Mouse (Mus musculus) heart, adult 11 months (tissue): Measurements from ENCODE around the gene Gal3st2.
"Not testable (repeated sequence)": the region's sequence is repeated elsewhere in the genome, so short reads cannot be mapped to it uniquely, and the experiment has no call there.

ENCODE experiments used
- DNase-seq: peaks from one replicate; pipeline ENCODE4 v3.0.0; 2022

The Gal3st2 gene

DNA sequence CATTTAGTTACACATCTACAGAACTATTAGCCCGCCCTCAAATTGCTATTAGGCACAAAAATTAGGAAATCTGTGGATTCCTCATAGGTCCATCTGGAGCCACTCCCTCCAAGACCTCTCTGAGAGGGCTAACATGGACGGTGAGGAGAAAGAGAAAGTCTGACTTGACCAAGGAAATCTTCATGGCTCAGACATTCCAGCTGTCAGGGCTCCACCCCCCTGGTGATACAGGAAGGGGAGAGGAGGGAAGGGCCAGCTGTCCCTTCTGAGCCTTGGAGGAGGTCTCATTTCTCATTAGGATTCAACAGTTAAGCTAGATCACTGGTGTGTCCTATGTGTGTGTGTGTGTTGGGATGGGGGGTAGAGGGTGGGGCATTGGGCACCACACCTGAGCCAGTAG lies at the start of gene Gal3st2:
Gene Gal3st2 (plus strand): TSS at position 259 of the 400 bp plus-strand sequence.
- DNase-seq, result peak; percentile 76

DNA sequence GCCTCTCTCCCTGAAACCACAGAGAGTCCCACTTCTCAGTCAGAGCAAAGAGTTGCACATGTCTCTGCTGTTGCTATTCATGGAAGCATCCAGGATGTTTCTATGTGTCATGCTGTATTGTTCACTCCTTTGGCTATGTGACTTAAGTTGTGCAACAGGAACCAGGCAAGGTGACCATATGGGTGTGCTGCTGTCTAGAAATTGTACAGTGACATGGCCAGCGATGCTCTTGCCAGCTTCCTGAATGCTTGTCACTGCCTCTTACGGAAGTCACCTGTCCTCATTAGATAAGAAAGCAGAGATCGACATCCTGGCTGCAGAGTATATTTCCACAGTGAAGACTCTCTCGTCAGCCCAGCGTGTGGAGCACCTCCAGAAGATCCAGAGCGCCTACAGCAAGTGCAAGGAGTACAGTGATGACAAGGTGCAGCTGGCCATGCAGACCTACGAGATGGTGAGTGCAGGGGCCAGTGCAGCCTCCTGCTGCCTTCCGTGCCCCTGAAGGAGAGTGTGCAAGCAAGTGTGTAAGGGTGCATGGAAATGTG lies 49.5 kb upstream of the Gal3st2 start:
- no peak for DNase-seq

DNA sequence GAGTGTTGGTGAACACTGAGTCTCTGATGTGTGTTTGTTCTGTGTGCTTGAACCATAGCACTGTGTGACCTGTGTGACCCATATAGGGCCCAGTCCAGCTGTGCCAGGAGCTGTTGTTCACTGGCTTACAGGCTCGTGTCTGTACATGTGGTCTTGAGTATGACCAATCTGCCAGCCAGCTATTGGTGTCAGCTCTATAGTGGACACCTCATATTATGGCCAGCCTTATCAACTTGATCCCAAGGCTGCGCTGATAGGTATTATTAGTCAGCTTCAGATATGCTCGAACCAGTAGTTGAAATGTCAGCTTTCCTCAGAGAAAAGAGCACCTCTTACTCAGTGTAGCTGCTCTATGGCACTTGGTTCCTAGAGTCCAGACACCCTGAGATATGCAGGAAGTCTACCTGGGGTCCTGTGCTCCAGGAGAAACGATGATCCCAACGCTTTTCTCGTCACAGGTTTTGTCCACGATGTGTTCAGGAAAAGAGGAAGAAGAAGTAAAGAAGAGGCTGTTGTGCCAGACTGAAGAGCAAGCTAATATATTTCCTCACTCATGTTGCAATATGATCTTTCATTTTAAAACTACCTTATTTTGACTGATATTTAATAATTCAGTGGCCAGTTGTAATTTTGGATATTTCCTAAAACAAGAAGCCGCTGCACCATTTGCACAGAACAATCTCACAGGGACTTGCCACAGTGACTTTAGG lies 43.1 kb upstream of the Gal3st2 start:
- DNase-seq, result no peak

DNA sequence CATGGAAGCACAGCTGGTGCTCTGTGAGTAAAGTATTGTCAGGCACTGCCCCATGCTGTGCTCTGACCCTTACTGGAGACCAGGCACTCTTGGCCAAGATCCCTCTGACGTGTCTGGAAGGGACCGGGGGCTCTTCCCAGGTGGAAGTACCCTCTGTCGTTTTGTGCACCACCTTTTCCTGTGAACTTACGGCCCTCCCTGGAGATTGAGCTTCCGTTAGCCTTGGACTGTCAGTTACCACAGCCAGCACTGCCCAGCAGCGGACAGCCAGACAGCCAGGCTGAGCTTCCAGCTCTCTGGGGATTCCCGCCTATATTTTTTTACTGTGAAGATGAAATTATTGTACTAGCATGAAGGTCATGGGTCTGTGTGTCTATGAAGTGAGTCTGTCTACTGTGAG lies 42.4 kb upstream of the Gal3st2 start:
- peak; percentile 80 for DNase-seq

DNA sequence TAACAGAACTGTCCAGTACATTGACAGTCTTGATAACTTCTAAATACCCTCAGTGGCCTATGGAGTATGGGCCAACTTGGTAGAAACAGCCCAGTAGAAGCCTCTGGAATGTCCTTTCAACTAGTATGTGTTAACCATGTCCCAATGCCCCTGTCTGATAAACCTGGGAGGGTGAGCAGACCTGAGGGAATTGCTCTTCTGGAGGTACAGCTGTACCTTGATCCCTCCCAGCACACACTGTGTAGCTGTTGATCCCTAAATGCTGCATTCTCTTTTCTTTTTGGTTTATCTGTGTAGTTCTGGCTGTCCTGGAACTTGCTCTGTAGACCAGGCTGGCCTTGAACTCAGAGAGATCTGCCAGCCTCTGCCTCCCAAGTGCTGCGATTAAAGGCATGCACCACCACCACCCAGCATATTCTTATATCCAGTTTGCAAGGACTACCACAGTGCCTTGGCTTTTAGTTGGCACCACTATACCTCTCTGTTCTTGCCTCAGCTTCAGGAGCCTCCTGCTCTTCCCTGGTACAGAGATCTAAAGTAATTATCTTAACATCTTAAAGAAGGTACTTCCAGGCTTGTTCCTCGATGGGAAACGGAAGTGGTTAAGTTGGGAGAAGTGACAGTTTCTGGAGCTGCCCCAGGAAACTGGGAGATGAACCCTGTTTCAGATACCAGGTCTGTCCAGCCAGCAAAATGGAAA lies 37.2 kb upstream of the Gal3st2 start:
- peak; percentile 61 for DNase-seq

DNA sequence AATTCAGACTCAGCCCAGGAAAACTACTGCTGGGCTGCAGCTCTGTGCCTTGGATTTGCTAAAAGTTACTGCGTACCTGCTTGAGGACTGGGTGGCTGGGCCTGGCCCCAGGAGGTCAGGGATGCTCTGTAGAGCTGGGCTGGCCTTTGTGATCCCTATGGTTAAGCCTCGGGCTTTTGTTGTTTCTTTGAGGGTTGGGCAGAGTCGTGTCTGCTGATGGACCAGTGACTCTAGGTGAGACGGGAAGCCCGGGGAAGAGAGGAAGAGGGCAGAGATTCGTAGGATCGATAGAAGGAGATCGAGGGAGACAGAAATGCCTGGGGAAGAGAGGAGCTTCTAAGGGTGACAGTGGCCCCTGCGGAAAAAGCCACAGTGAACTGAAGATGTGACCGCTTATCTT lies 36.5 kb upstream of the Gal3st2 start, which contains the start of gene D2hgdh:
Gene D2hgdh (plus strand): TSS at position 301 of the 400 bp plus-strand sequence.
- DNase-seq, result no peak

DNA sequence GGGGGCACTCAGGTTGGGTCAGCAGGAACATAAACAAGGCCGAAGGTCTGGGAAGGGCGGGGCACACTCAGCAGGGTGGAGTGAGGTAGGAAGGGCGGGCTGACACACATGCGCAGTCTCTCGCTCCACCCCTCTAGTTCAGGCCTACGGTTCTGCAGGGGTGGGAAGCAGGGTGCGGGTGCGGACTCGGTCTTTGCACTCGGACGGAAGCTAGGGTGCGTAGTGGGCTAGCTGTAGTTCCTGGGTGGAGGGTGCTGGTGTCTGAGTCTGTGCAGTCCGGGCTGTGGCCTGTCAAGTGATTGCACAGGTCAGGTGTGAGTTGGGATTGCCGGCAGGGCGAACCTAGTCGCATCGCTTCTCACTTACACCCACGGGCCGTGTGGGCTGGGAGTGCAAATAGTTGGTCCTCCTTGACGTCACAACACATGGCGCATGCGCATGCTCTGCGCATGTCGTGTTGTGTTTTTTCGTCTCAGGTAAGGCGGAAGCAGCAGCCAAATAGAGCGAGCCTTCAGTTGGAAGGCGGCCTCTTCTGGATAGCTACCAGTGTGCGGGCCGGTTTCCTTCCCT lies 35.9 kb upstream of the Gal3st2 start:
- DNase-seq, result peak; percentile 100

DNA sequence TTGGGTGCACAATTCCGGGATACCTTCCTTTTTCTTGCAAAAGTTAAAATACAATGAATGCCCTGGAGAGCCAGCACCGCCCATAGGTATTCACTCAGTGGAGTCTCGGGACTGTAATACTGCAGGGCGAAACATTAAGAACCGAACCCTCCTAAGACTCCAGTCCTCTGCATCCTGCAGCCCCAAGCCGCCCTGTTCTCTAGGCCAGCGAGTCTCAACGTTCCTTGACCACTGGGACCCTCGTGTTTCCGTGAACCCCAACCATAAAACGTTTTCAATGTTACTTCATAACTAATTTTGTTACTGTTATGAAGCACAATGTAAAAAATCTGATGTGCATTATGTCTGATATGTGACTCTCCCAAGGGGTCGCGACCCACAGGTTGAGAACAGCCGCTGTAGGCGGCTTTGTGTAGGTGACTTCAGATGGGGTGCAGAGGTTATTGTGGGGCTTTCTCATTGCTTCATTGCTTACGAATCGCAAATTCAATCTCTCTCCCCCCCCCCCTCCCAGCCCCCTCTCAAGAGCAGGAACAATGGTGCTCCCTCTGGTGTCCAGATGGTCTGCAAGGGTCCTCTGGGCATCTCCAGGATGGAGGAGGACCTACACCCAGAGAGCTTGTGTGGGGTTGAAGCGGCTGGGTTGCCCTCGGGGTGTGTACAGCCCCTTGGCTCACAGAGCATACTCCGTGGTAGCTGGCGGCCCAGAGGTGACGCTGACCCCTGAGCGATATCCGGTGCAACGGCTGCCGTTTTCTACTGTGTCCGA lies 35.2 kb upstream of the Gal3st2 start:
- DNase-seq, result peak; percentile 93

DNA sequence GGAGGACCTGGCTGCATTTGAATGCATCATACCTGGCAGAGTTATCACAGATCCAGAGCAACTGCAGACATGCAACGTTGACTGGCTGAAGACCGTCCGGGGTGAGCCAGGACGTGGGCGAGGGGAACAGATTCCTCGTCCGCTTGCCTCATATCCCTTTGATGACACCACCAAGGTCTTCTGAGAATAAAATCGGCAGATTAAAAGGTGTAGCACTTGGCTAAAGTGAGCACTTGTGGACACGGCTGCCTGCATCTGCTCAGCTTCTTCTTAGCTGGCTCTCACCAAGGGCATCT lies 34.6 kb upstream of the Gal3st2 start:
- no peak for DNase-seq

DNA sequence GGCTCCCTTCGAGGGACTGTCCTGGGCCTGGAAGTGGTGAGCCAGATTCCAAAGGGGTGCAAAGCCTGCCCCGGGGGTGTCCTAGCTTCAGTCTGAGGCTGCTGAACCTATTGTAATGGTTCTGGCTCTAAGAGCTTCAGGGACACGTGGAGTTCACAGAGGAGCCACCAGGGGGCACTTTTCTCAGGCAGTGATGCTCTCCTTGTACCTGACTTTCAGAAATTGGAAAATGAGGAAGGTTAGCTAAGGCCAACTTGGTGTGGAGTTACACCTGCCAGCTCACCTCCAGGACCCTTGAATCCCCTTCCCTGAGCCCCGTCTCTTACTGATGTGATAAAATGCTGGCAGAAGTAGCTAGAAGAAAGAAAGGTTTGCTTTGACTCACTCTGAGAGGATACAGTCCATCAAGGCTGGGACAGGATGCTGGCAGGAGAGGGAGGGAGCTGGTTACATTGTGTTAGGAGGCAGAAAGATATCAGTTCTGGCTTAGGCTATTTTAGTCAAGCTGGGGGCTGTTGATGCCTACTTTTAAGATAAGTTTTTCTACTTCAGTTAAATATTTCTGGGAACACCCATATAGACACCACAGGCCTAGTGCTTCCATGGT lies 28.2 kb upstream of the Gal3st2 start:
- peak; percentile 87 for DNase-seq

DNA sequence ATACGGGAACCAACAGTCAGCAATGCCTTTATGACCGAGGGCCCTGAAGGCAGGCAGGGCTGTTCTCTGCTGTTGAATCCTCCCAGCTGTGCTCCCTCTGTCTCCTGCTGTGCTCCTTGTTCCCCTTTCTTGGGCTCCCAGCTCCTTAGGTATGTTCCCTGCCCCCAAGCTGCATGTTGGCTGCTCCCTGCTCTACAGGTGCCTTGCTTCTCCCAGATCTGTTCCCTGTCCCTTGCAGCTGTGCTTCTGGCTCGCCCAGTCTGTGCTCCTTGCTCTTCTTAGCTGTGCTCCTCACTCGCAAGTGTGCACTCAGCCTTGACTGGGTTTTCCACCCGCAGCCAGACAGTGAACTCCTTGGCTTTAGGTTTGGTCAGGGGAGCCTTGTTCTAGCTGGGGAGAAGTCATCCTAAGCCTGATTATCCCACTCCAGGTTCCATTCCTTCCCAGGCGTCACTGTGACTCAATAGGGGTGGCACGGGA lies 26.4 kb upstream of the Gal3st2 start:
- peak; percentile 92 for DNase-seq

DNA sequence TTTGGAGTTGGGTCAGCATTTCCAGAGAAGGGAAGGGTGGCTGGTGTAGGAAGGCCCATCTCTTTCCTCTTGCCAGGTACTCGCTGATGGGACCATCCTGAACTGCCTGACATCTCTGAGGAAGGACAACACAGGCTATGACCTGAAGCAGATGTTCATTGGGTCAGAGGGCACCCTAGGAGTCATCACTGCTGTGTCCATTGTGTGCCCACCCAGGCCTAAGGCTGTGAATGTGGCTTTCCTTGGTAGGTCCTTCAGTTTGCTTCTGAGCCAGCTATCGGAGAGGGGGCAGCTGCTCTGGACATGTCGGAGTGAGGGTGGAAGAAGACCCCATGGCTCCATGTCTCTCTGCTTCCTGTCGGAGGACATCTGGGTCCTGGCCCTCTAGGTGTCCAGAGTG lies 25.9 kb upstream of the Gal3st2 start:
- peak; percentile 92 for DNase-seq

DNA sequence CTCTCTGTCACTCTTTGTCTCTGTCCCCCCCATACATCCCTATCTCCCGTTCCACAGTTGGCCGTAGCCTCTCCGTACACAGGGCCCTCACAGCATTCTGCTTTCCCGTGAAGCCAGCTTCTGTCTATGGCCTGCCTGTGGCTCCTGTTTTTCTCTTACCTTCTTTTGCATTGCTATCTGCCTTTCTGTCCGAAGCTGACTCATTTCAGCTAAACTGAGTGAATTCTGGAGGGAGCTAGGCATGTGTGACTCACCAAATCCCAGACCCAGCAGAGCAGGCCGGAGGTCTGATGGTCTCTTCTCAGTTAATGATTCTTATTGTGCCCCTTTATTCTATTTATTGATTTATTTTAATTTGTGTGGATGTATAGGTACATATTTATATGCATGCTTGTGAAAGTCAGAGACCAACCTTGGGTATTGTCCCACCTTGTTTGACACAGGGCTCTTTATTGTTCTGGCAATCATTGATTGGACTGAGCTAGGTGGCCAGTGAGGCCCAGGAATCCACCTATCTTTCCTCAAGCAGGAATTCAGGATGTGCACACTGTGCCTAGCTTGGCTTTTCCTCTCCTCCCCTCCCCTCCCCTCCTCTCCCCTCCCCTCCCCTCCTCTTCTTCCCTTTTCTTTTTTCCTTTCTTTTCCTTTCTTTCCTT lies 25.1 kb upstream of the Gal3st2 start:
- peak; percentile 78 for DNase-seq

DNA sequence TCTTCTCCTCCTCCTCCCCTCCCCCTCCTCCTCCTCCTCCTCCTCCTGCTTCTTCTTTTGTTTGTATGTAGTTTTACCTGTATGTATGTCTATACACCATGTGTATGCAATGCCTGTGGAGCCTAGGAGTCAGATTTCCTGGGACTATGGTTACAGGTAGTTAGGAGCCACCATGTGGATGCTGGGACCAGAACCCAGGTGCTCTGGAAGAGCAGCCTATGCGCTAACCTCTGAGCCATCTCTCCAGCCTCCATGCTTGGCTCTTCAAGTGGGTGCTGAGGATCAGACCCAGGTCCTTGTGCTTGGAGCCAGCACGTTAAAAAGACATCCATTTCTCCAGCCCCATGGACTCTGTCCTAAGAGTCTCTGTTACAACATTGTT lies 24.6 kb upstream of the Gal3st2 start:
- DNase-seq, result peak; percentile 57

DNA sequence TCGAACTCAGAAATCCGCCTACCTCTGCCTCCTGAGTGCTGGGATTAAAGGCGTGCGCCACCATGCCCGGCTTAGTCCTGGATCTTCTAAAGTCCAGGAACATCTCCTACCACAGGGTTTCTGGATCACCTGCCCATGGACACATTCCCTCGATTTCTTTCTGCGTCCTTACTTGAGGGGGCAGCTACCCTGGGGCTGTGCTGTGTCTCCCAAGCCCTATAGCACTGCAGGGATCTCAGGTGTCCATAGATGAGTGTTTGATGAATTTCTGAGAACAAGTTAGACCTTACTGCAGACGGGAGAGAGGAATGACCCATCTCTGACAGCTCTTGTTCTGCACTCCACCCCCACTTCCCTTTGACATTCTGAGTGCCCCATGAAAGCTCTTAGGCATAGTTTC lies 23.8 kb upstream of the Gal3st2 start:
- DNase-seq, result peak; percentile 82

DNA sequence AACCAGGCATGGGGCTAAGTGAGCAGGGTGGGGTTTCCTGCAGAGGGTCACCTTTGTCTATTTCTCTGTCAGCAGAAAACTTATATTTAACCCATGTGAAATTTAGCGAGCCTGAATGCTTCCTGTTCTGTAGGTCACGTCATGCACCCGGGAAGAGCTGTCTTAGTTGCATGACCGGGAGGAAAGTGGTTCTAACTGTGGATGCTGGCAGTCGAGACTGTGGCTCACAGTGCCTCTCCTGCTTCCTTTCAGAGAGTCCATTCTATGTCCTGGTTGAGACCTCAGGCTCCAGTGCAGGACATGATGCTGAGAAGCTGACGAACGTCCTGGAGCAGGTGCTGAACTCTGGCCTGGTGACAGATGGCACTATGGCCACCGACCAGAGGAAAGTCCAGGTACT lies 22.5 kb upstream of the Gal3st2 start:
- DNase-seq, result peak; percentile 87

DNA sequence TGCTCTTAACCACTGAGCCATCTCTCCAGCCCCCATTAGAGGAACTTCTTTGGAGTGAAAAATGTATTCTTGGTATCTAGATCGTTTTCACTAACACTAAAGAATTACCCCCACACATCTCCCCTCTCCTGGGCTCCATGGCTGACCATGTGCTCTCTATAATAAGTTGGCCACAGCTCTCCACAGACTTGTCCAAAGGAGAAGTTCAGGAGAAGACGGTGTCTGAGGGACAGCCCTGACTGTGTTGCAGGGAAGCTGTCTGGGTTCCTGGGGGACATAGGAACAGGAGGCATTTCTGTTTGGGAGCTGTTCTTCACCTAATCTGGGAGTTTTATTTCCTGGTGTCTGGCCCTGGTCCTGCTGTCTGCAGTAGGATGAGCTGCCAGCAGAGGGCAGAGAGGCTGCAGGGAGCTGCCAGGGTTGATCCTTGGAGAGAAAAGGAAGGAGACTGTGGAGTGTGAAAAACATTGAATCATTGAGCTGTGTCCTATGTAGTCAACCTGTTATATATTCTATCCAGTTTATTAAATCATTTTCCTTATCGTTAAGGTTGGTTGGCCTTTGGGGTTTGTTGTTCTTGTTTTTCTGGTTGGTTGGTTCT lies 15.2 kb upstream of the Gal3st2 start:
- DNase-seq, result not testable (repeated sequence)

DNA sequence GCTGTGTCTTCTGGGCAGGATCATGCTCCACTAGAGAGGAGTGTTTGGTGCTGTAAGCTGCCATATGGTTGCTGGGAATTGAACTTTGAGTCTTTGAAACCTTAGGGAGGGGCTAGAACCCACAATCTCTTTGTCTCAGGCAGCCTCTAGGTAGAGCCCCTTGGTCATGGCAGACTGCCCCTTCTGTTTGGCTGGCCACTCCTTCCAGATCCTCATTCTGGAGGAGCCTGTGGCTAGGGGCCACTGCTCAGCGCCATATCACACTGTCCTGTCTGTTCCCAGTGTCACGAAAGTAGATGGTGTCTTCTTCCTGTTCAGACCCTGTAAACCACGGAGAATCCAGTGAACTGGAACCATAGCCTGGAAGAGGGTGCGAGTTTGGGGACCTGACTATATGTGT lies 5.3 kb upstream of the Gal3st2 start:
- DNase-seq, result peak; percentile 55

DNA sequence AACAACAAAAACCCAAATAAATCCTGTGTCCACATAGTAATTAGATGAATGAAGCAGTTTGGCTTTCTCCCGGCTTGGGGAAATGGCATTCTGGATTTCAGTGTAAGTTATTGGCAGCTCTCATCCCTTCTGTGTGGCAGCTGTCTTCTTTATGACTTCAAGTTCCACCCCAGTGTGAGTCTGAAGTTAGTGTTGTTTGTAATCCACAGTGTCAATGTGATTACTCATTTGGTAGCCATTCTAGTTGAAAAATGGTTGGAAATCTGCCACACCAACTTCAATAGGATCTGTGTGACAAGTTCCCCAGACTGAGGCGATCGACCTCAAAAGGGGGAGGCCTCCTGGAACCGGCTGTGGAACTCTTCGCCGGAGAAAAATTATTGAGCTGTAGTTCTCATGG lies 3.7 kb upstream of the Gal3st2 start:
- DNase-seq, result peak; percentile 88

DNA sequence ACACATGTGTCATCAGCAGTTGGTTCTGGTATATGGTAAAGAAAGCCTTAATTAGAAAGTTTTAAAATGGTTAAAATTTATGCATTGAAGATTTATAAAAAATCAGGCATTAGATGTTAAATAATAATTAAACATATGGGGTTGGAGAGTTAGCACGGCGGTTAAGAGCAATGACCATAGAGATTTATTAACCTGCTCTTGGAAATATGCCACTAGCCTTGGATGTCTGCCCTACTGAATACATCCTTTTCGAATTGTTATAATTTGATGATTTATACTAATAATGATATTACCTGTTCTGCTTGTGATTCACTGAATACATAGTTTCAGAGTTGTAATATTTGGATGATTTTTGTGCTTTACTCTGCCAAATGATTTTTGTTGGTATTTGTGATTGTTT lies 3.1 kb upstream of the Gal3st2 start:
- no peak for DNase-seq

DNA sequence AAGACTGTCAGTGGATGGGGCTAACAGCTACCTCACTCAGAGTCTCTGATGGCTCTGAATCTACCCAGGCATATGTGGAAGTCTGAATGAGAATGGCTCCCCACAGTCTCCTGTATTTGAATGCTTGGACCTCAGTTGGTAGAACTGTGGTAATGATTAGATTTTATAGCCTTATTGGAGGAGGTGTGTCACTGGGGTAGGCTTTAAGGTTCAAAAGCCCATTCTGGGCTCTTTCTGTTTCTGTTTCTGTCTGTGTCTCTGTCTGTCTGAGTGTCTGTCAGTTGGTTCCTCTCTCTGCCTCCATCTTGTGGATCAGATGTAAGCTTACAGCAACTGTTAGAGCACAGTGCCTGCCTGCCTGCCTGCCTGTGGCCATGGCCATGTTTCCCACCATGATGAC lies 1.5 kb upstream of the Gal3st2 start:
- no peak for DNase-seq

DNA sequence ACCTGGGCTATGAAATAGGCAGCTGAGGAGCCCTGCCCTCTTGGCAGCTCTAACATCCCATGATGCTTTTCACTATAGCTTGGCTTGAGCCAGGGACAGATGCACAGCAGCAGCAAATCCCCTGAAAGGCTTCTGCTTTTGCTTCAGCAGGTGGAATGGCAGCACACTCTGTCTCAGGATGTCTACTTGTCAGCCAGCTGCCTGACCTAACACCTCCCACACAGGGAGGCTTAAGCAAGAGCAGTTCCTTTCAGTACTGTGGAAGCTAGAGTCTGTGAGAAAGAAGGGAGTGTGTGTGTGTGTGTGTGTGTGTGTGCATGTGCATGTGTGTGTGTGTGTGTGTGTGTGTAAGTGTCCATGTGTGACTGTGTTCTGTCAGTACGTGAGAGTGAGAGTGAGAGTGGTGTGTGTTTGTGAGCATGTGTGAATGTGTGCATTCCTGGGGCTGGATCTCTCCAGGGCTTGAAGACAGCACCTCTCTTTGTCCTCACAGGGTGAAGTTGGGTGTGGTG lies 10.5 kb downstream of the Gal3st2 start:
- not testable (repeated sequence) for DNase-seq
